Mouse (Mus musculus) 3T3-L1 (cell line): ENCODE data around the gene Hyal2.

Source experiments
- DNase-seq: peaks from one replicate; pipeline ENCODE4 v3.0.0-alpha.2; 2015; ENCODE audit warnings: low read depth, low spot score

The Hyal2 gene

GRCm38 (mm10) chr9:107567702-107568319 is at the start of gene Hyal2:
TSS of gene Hyal2 (plus strand) at chr9:107567945.
- no peak for DNase-seq

GRCm38 (mm10) chr9:107520331-107520730 is 47.4 kb upstream of the Hyal2 start:
- no peak for DNase-seq

- DNase-seq = no peak
Observed at GRCm38 (mm10) chr9:107521190-107521589, 46.6 kb upstream of the Hyal2 start.

GRCm38 (mm10) chr9:107521711-107522399 is 45.9 kb upstream of the Hyal2 start:
- no peak for DNase-seq

- DNase-seq = no peak
Observed at GRCm38 (mm10) chr9:107522400-107522711, 45.4 kb upstream of the Hyal2 start.

GRCm38 (mm10) chr9:107526198-107527026 is 41.3 kb upstream of the Hyal2 start:
- DNase-seq = no peak

- peak; percentile 98 for DNase-seq
Observed at GRCm38 (mm10) chr9:107533791-107534407, 33.8 kb upstream of the Hyal2 start, which contains the start of gene Tmem115. TSS of gene Tmem115 (plus strand) at chr9:107533945.

- DNase-seq = peak; percentile 39
Observed at GRCm38 (mm10) chr9:107534408-107535202, 33.1 kb upstream of the Hyal2 start.

- DNase-seq = no peak
Observed at GRCm38 (mm10) chr9:107538231-107538630, 29.5 kb upstream of the Hyal2 start.

GRCm38 (mm10) chr9:107538711-107539110 is 29.0 kb upstream of the Hyal2 start:
- no peak for DNase-seq

- no peak for DNase-seq
Observed at GRCm38 (mm10) chr9:107539940-107540339, 27.8 kb upstream of the Hyal2 start.

GRCm38 (mm10) chr9:107540420-107540819 is 27.3 kb upstream of the Hyal2 start:
- DNase-seq = no peak

- DNase-seq = no peak
Observed at GRCm38 (mm10) chr9:107541005-107541404, 26.7 kb upstream of the Hyal2 start.

GRCm38 (mm10) chr9:107541474-107542351 is 26.0 kb upstream of the Hyal2 start, which contains the start of the genes Cyb561d2 and Nprl2:
TSS of gene Cyb561d2 (minus strand) at chr9:107542193.
TSS of gene Nprl2 (plus strand) at chr9:107542226.
- peak; percentile 94 for DNase-seq

GRCm38 (mm10) chr9:107542352-107542686 is 25.4 kb upstream of the Hyal2 start:
- DNase-seq = no peak

- DNase-seq = no peak
Observed at GRCm38 (mm10) chr9:107542721-107543120, 25.0 kb upstream of the Hyal2 start.

GRCm38 (mm10) chr9:107543299-107543698 is 24.4 kb upstream of the Hyal2 start:
- no peak for DNase-seq

GRCm38 (mm10) chr9:107544196-107544700 is 23.5 kb upstream of the Hyal2 start:
- DNase-seq = no peak

- DNase-seq = no peak
Observed at GRCm38 (mm10) chr9:107544729-107545128, 23.0 kb upstream of the Hyal2 start.

- no peak for DNase-seq
Observed at GRCm38 (mm10) chr9:107545199-107545598, 22.5 kb upstream of the Hyal2 start.
